Mouse (Mus musculus) c-Kit-positive CD71-negative TER-119-negative erythroid progenitor cells, embryonic 14.5 days (primary cell): ENCODE data around the gene Rab20.
"Not testable (repeated sequence)": the region's sequence is repeated elsewhere in the genome, so short reads cannot be mapped to it uniquely, and the experiment has no call there.

Source experiments
- DNase-seq: peaks from one replicate; pipeline ENCODE4 v3.0.0-alpha.2; 2013; ENCODE audit warnings: low read depth

Rab20 gene

GRCm38 (mm10) chr8:11477811-11478761 lies at the start of gene Rab20:
Gene Rab20, minus strand, starts transcription at chr8:11478710.
- DNase-seq, result no peak

DNA sequence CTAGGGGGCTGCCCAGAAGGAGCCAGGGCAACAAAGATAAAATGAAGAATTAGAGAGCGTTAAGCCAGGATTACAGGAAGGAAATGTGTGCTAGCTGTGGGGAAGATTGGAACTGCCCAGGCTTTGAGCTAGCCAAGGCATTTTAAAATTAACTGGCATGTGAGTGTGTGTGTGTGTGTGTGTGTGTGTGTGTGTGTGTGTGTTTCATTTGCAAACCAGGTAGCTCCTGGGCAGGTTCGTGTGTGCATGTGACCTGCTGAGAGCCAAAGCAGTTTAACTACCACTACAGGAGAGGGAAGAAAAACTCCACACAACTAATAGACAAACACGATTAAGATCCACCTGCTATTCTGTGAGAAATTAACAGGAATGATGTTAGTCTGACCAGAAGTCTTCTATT lies 44.8 kb upstream of the Rab20 start:
- DNase-seq, result no peak

DNA sequence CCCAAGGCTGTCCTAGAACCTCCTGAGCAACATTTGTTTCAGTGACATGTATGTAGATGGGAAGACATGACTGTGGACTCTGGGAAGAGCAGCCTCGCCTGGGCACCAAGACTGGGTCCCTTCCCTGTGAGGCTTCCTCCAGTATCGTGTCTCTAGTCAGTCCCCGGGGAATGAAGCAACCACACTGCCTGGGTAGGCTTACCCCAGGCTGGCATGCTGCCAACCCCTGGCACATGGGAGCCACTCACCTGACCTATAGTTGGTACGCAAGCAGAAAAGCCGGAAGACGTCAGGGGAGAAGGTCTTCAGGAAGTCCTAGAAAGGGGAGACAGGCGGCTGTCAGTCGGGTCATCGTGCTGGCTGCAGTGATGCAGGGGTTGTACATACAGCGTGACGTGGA lies 40.2 kb upstream of the Rab20 start:
- no peak for DNase-seq

- no peak for DNase-seq
Observed at GRCm38 (mm10) chr8:11518056-11518396, 39.5 kb upstream of the Rab20 start.

DNA sequence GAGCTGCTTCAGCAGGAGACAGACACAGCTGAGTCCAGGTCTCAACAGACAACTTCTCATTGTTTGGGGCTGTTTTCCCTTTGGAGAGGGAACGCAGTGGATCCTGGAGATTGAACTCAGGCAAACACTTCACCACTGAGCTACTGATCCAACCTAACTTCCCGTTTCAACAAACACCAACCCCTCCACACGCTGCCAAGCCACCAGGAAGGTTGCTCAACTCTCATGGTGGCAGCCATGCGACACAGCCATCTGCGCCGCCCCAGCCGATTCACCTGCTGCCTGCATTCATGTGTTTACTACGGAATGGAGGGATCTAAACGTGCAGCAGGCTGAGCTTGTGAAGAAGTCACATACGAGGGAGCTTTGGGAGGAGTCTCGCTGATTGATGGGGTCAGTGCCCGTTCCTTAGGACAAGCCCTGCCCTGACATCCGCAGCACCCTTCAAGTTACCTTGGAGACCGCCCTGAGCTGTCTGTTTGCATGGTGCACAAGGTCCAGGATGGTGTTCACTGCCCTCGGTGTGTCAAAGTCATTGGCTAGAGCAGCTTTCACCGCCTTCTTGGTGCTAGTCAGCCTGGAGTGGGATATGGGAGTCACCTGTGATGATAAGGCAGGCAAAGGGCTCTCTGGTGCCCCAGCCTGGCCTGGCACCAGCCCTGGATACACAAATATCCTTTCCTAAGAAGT lies 39.0 kb upstream of the Rab20 start:
- no peak for DNase-seq

- DNase-seq, result no peak
Observed at GRCm38 (mm10) chr8:11516292-11516691, 37.8 kb upstream of the Rab20 start.

DNA sequence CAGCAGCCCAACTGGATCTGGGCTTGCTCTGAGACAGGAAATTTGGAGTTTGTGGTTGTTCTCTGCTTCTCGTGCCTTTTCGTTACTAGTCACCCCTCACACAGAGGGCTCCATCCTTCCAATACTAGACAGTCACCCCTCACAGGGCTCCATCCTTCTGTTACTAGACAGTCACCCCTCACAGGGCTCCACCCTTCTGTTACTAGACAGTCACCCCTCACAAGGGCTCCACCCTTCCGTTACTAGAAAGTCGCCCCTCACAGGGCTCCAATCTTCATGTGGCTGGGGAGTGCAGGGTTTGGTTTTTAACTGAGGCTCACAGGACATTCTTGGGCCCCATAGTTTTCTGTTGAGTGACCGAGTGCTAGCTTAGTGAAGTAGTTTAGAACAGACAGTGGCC lies 34.7 kb upstream of the Rab20 start:
- DNase-seq, result no peak

DNA sequence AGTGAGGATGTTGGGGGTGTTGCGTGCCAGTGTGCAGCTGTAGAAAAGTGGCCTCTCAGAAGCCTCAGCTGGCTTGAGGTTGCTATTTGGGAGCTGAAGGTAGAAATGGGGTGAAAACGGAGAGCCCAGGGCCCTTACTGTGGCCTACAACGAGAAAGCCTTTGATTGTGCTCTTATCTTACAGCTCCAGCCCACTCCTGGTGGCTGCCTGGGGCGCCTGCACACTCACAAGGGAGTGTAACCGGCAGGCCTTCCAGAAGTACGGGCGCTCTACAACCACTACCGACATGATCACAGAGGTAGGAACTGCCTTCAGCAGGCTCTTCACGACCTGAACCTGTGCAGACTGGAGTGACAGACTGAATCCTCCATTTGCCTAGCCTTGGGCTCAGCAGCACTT lies 34.2 kb upstream of the Rab20 start:
- DNase-seq, result no peak

GRCm38 (mm10) chr8:11510971-11511370 lies 32.5 kb upstream of the Rab20 start:
- DNase-seq, result no peak

- DNase-seq, result no peak
Observed at GRCm38 (mm10) chr8:11508880-11509279, 30.4 kb upstream of the Rab20 start.

- DNase-seq, result peak; percentile 64
Observed at GRCm38 (mm10) chr8:11506802-11507201, 28.3 kb upstream of the Rab20 start.

DNA sequence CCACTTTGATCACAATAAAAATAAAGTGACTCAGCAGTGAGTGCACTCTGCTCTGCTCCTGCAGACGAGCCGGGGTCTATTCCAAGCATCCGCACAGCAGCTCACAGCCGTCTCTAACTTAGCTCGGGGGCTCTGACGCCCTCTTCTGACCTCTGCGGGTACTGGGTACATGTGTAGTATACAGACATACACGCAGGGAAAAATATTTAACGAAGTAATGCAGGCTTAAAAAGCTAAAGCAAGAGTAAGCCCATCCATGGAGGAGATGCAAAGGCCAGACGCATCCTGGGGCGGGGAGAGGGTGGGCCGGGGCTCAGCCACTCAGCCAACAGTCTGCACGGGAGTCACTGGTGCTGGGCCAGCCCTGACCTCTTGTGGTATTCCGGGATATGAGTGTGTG lies 27.6 kb upstream of the Rab20 start:
- no peak for DNase-seq

DNA sequence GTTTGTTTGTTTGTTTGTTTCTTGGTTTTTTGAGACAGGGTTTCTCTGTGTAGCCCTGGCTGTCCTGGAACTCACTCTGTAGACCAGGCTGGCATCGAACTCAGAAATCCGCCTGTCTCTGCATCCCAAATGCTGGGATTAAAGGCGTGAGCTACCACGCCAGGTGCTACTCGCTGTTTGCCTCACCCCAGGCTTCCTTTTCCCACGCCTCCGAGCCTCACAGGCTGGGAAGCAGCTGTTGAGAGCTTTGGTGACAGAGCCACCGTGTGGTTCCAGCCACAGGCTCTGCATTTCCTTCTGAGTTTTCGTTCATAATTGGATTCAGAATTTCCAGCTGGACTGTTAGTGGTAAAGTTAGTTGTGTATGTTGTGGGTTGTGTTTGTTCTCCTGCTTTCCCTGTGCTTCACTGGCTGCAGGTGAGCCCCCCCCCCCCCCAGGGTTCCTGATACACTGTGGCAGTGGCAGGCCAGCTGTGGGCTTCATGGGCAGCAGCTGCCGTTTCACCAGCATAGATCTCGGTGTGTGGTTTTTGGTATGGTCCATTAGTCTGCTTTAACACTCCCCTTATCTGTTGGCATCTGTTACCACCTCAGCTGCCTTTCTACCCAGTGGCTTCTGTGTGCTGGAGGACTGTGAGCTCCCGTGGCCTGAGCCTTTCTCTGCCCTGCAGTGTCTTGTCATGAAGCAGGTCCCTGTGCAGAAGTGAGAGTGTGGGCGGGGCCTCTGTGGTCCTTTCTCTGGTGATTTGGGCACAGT lies 25.1 kb upstream of the Rab20 start:
- no peak for DNase-seq

DNA sequence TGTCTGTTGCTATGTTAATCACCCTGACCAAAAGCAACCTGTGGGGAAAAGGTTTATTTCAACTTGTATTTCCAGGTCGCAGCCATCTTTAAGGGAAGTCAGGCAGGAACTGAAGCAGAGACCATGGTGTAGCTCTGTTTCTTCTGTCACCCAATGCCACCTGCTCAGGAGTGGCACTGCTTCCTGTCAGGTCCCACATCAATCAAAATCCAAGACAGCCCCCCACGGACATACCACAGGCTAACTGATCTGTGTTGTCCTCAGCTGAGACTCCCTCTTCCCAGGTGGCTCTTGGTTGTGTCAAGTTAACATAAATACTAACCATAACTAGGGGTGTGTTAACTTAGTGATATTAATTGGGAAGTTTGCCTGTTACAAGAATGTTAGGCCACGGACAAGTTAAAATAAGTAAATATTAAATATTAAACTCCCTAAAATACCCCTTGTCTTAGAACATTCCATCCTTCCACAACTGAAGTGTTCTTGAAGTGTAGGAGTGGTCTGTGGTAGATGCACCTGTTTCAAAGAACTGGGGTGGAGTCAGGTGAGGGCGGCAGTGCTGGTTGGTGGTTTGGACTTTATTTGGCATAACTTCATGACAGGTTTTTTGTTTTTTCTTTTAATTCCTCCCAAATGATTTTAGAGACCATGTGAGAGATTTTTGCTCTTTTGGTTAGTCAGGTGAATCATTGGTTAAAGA lies 20.4 kb upstream of the Rab20 start:
- DNase-seq, result no peak

- DNase-seq, result no peak
Observed at GRCm38 (mm10) chr8:11498281-11498680, 19.8 kb upstream of the Rab20 start.

DNA sequence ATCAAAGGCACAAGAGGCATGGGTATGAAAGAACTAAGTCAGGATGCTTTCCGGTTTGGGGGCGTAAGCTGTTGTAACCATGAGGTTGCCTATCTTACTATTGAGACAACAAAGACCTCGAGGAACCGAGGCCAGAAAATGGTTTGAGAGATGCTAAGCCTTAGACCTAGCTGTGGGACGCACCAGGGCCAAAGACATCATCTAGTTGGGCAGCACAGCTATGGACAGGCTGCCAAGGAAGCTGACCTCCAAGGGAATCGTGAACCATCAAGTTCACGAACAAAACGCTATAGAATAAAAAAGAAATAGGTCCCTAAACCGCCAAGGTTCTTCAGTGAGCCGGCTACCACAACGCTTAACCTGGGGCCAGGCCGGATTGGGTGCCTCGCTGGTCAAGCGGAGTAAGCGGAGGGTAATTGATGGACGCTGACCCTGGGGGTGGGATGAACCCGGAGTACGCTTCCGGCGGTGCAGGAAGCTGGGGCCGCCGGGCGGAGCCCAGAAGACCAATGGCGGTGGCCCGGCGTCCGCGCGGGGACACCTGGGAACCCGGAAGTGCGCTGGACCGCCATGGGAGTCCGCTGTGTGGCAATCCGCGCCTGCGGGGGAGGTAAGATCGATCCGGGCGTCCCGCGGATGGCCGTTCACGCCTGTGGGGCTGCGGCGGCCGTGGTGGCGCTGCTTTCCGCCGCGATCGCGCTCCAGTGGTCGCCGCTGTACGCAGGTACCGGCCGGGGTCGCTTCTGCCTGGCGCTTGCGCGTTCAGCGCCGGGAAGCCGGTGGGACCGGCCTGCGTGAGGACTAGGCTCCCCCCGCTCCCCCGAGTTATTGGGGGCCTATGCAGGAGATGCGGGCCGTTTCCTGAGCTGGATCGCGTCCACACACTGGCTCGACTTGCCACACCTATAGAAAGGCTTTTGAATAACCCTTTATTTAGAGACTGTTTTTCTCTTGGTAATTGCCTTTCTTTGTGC lies 18.8 kb upstream of the Rab20 start, which contains the start of gene Naxd:
Gene Naxd, plus strand, starts transcription at position 490 of the 974 bp plus-strand sequence.
- DNase-seq, result peak; percentile 72

DNA sequence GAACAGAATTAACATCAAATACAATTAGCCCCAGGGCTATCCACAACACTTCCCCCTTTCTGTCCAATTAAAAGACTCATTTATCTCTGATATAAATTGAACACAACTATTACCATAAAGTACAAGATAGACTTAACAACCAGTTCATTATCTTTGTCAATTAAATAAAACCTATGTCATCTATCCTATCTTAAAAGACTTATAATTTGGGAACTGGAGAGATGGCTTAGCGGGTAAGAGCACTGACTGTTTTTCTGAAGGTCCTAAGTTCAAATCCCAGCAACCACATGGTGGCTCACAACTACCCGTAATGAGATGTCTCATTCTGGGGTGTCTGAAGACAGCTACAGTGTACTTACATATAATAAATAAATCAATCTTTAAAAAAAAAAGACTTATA lies 13.8 kb upstream of the Rab20 start:
- not testable (repeated sequence) for DNase-seq

DNA sequence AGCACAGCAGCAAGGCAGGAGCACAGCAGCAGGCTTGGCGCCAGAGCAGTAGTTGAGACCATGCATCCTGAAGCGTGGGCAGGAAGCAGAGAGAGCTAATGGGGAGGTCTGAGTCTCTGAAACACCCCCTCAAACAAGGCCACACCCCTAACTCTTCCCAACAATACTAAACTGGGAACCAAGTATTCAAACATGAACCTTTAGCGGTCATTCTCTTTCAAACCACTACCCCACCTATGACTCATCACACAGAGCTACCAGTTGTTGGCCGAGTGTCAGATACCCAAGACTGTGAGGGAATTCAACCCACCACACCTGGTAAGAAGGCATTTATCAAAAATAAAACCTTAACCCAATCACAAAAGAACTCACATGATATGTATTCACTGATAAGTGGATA lies 8.7 kb upstream of the Rab20 start:
- no peak for DNase-seq

DNA sequence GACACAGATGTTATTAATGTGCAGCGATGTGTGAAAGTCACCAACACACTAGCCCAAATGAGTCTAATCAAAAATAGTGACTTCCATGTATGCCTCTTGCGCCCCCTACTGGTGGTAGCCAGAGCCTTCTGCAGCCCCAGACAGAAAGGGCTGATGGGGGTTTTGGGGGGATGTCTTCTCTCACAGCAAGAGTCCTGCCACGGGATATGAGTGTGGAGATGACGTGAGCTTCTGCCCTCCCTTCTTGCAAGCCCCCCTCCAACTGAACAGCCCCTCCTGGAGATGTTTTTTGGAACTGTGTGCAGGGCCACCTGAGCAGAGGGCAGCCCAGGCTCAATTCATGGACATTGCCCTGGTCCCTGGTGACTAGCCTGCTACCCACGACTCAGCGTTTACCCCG lies 7.6 kb upstream of the Rab20 start:
- peak; percentile 57 for DNase-seq

- no peak for DNase-seq
Observed at GRCm38 (mm10) chr8:11482537-11482936, 4.0 kb upstream of the Rab20 start.

GRCm38 (mm10) chr8:11481876-11482275 lies 3.4 kb upstream of the Rab20 start:
- no peak for DNase-seq
